Mouse (Mus musculus) myocyte (in vitro differentiated cells): ENCODE data around the gene Fcnb.

Experiments used
- CEBPB ChIP-seq: IDR thresholded peaks from 2 replicates; pipeline ENCODE4 v1.6.1; 2011; ENCODE audit warnings: mild to moderate bottlenecking, moderate library complexity; ENCODE audit not compliant: poor library complexity, insufficient read depth, severe bottlenecking
- E2F4 ChIP-seq: IDR thresholded peaks from one replicate; pipeline ENCODE4 v1.6.1; 2011; ENCODE audit warnings: mild to moderate bottlenecking, control low read depth, moderate library complexity; ENCODE audit not compliant: insufficient read depth
- MAX ChIP-seq: IDR thresholded peaks from one replicate; pipeline ENCODE4 v1.6.1; 2011; ENCODE audit warnings: low read depth, mild to moderate bottlenecking, control low read depth
- MYOD1 ChIP-seq, 3 experiments: IDR thresholded peaks; one replicate each; pipeline ENCODE4 v1.6.1; 2011; ENCODE audit warnings: control low read depth in 2 of 3, low read depth in 2 of 3, mild to moderate bottlenecking in 2 of 3, moderate library complexity in 1 of 3; ENCODE audit not compliant: insufficient read length in 2 of 3, control insufficient read depth in 1 of 3
- POLR2A ChIP-seq: IDR thresholded peaks from one replicate; pipeline ENCODE4 v1.6.1; 2011; ENCODE audit warnings: low read depth, mild to moderate bottlenecking, control low read depth, moderate library complexity; ENCODE audit not compliant: insufficient read length
- POLR2AphosphoS2 ChIP-seq: IDR thresholded peaks from one replicate; pipeline ENCODE4 v1.6.1; 2011; ENCODE audit warnings: low read depth, control low read depth; ENCODE audit not compliant: insufficient read length
- REST ChIP-seq: IDR thresholded peaks from one replicate; pipeline ENCODE4 v1.6.1; 2011; ENCODE audit warnings: mild to moderate bottlenecking, control low read depth, moderate library complexity; ENCODE audit not compliant: insufficient read depth, insufficient read length
- SRF ChIP-seq: IDR thresholded peaks from one replicate; pipeline ENCODE4 v1.6.1; 2011; ENCODE audit warnings: low read depth; ENCODE audit not compliant: control insufficient read depth, insufficient read length
- TCF12 ChIP-seq: IDR thresholded peaks from one replicate; pipeline ENCODE4 v1.6.1; 2011; ENCODE audit warnings: mild to moderate bottlenecking, control low read depth; ENCODE audit not compliant: poor library complexity, insufficient read depth, severe bottlenecking
- TCF3 ChIP-seq: IDR thresholded peaks from one replicate; pipeline ENCODE4 v1.6.1; 2011; ENCODE audit warnings: low read depth, control low read depth; ENCODE audit not compliant: insufficient read length
- USF1 ChIP-seq: IDR thresholded peaks from one replicate; pipeline ENCODE4 v1.6.1; 2011; ENCODE audit warnings: low read depth, mild to moderate bottlenecking, control low read depth, moderate library complexity

DNA sequence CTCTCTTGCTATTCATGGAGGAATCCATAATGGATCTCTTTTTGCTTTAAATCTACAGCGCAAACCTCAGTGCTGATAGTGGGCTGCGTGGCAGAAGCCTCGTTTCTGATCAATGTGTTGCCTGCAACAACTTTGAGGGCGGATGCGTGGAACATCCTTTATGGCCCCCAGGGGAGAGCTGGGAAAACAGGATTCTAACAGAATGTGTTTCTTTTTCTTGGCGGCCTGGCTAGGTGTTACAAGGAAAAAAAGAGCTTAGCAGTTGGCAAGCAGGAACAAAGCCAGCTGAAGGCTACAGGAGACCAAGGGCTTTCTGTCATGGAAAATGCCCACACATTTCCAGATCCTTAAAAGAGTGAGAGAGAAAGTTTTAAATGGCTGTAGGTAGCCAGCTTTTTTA lies 17.5 kb downstream of the Fcnb start:
- no peak for TF ChIP-seq POLR2A
- TF ChIP-seq USF1: no peak
- no peak for TF ChIP-seq E2F4
- TF ChIP-seq POLR2AphosphoS2: no peak
- no peak for TF ChIP-seq MAX
- TF ChIP-seq REST: no peak
- no peak for TF ChIP-seq TCF3
- TF ChIP-seq TCF12: no peak
- TF ChIP-seq SRF: no peak
- TF ChIP-seq CEBPB: no peak
- no peak for TF ChIP-seq MYOD1 (IDR thresholded peaks at IDR 0.05; ENCODE audit: control insufficient read depth in 1 of 3, insufficient read length in 2 of 3, low read depth in 2 of 3)
